Mouse (Mus musculus): Measurements from ENCODE around the gene Plpp7. TPM values are rescaled to one million over a fixed set of nuclear protein-coding genes. Genes with fewer than 3 reads are reported as not detected.

Plpp7 gene
- polyA plus RNA-seq, 1 experiment from 2014 or later = 13.9 TPM

DNA sequence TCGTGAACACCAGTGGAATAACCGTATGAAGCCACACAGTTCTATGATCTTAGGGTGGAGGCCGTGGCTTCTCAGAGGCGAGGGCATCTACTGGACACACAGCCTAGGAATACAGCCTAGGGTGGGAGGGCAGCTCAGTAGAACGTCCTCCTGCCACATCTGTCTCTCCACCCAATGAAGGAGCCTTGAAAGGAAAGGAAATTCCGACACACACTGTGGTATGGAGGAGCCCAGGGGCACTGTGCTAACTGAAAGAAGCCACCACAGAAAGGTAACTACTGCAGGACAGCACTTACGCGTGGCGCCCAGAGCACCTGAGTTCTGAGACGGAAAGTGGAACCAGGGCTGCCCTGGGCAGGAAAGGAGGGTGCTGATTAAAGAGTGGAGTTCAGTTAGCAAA is 24.6 kb upstream of the Plpp7 start:
- Histone ChIP-seq H3K4me3 (no peak overlapping the region), H3K9ac (no peak overlapping the region), H3K36me3 (peaks cover 66% of the 10 kb centered on the region), H3K4me1 (peaks cover 68% of the 10 kb centered on the region), H3K4me2 (no peak overlapping the region), H3K27me3 (replicated peaks) (no peaks in the 10 kb centered on the region), H3K27ac (replicated peaks) (no peak overlapping the region), H3K9me3 (no peaks in the 10 kb centered on the region)
- no peak for ATAC-seq (ENCODE audit: extremely low read depth, insufficient number of reproducible peaks, low FRiP score, low TSS enrichment)
- WGBS = 91% methylated on average over 10 of the region's 10 CpGs

DNA sequence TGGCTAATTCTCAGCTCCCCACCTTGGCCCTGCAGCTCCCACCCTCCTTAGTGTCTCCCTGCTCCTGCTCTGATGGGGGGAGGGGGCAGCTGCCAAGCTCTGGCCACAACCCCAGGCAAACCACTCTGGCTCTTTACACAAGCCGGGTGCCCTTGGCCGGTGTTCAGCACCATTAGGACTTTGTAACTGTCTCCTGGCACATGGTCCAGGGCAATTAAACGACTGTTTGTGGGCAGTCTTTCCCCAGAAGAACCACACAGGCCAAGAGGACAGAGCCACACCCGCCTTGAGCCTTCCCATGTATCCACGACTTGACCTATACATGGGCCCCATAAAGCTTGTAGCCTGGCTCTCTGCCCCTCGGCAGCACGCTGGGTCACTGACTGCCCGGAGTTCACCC is 20.9 kb upstream of the Plpp7 start:
- no peak for ATAC-seq (ENCODE audit: extremely low read depth, insufficient number of reproducible peaks, low FRiP score, low TSS enrichment)
- WGBS = 54% methylated on average over 8 of the region's 8 CpGs
- Histone ChIP-seq H3K4me1 (peaks cover 58% of the 10 kb centered on the region), H3K9me3 (no peaks in the 10 kb centered on the region), H3K27ac (replicated peaks) (peak overlapping the region; percentile 57), H3K9ac (peak overlapping the region; percentile 69), H3K27me3 (replicated peaks) (no peaks in the 10 kb centered on the region), H3K36me3 (peaks cover 49% of the 10 kb centered on the region), H3K4me2 (peak overlapping the region; percentile 41), H3K4me3 (peak overlapping the region; percentile 12)

DNA sequence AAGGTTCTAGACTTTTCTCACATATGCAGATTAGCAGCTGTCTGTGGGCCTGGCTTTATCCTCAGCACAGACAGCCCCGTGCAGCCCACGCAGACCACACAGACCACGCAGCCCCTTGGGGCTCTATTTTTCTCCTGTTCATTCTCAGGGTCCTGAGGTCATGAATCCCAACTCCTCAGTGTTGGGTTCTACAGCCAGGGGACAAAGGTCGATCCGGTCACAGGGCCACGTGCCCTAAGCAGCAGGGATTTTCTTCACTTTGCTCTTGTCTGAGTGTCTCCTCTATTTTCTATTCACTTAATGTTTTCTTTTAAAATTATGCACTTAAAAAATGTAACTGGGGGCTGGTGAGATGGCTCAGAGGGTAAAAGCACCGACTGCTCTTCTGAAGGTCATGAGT is 20.0 kb upstream of the Plpp7 start:
- Histone ChIP-seq H3K9me3 (no peaks in the 10 kb centered on the region), H3K4me2 (peak overlapping the region; percentile 41), H3K27me3 (replicated peaks) (no peaks in the 10 kb centered on the region), H3K9ac (peak overlapping the region; percentile 69), H3K4me3 (no peak overlapping the region), H3K27ac (replicated peaks) (peak overlapping the region; percentile 57), H3K36me3 (peaks cover 43% of the 10 kb centered on the region), H3K4me1 (peaks cover 61% of the 10 kb centered on the region)
- WGBS = 66% methylated on average over 7 of the region's 7 CpGs
- no peak for ATAC-seq (ENCODE audit: extremely low read depth, insufficient number of reproducible peaks, low FRiP score, low TSS enrichment)

DNA sequence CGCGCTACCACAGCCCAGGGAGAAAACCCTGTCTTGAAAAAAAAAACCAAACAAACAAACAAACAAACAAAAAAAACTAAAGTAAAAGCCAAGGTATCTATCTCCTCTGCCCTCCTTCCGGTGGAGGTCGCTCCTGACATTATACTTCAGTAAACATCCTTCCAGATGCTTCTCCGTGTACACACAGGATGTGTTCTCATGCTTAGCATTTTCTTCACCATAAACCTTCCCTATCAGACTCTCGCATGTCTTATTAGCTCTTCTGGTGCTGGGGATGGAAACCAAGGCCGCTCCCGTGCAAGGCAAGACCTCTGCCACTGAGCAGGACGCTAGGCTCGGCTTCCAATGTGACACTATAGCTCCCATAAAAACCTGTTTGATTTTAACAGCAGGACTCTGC is 17.6 kb upstream of the Plpp7 start:
- Histone ChIP-seq H3K36me3 (peaks cover 20% of the 10 kb centered on the region), H3K9me3 (no peaks in the 10 kb centered on the region), H3K27ac (replicated peaks) (peak overlapping the region; percentile 93), H3K27me3 (replicated peaks) (peaks cover 5% of the 10 kb centered on the region), H3K4me2 (peak overlapping the region; percentile 100), H3K4me1 (peaks cover 66% of the 10 kb centered on the region), H3K4me3 (peak overlapping the region; percentile 90), H3K9ac (peak overlapping the region; percentile 97)
- WGBS = 68% methylated on average over 10 of the region's 10 CpGs
- no peak for ATAC-seq (ENCODE audit: extremely low read depth, insufficient number of reproducible peaks, low FRiP score, low TSS enrichment)

DNA sequence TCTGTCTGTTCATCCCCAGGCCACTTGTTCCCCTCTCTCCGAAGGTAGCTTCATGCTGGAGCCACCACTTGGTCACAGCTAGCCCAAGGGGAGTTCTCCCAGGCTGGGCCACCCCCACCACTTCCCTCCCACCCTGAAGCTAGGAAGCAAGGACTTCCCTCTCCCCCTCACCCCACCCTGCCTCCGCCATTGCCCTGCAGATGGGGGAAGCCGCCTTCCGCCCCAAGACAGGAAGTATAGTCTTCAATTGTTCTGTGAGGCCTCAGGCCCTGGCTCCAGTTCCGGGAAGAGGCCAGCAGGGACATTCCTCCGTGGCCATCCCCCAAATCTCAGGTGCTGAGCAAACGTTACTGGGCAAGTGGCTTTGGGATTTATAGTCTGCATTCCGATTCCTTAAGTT is 16.8 kb upstream of the Plpp7 start:
- no peak for ATAC-seq (ENCODE audit: extremely low read depth, insufficient number of reproducible peaks, low FRiP score, low TSS enrichment)
- H3K4me1 ChIP-seq = peaks cover 69% of the 10 kb centered on the region
- H3K36me3 ChIP-seq = peaks cover 12% of the 10 kb centered on the region; the same call in 1 of the 2 replicates
- H3K27me3 ChIP-seq (replicated peaks) = peaks cover 5% of the 10 kb centered on the region
- peak overlapping the region; percentile 97 for H3K9ac ChIP-seq
- WGBS = 24% methylated on average over 8 of the region's 8 CpGs
- H3K4me3 ChIP-seq = peak overlapping the region; percentile 90
- H3K27ac ChIP-seq (replicated peaks) = peak overlapping the region; percentile 93
- H3K4me2 ChIP-seq = peak overlapping the region; percentile 100
- no peaks in the 10 kb centered on the region for H3K9me3 ChIP-seq

DNA sequence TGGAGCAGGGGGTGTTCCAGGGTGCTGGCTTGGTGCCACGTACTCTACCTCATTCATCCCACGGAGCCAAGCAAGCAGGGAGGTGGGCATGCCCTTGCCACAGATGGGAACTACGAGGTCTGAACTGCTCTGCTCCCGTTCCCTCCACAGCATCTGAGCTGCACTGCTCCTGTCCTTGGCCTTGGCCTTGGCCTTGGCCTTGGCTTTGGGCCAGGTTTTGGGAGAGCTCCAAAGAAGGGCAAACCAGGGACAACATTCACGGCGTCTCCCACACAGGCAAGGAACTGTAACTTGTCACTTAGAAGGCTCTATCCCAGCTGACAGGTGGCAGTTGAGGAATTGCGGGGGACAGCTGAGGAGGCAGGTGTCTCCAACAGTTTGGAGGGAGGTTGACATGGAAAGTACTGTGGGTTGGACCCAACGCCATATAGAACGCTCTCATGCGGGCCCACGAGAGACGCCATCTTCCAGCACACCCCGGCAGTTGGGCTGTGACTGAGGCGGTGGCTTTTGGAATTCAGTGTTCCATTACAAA is 16.1 kb upstream of the Plpp7 start:
- no peak for ATAC-seq (ENCODE audit: extremely low read depth, insufficient number of reproducible peaks, low FRiP score, low TSS enrichment)
- Histone ChIP-seq H3K4me2 (peak overlapping the region; percentile 100), H3K27ac (replicated peaks) (peak overlapping the region; percentile 93), H3K36me3 (0 out of 2 replicates have a peak, but pooled peaks cover 9% of the 10 kb centered on the region), H3K4me1 (peaks cover 63% of the 10 kb centered on the region), H3K9me3 (no peaks in the 10 kb centered on the region), H3K9ac (peak overlapping the region; percentile 97), H3K4me3 (peak overlapping the region; percentile 90), H3K27me3 (replicated peaks) (peaks cover 5% of the 10 kb centered on the region)
- WGBS = 51% methylated on average over 14 of the region's 14 CpGs

DNA sequence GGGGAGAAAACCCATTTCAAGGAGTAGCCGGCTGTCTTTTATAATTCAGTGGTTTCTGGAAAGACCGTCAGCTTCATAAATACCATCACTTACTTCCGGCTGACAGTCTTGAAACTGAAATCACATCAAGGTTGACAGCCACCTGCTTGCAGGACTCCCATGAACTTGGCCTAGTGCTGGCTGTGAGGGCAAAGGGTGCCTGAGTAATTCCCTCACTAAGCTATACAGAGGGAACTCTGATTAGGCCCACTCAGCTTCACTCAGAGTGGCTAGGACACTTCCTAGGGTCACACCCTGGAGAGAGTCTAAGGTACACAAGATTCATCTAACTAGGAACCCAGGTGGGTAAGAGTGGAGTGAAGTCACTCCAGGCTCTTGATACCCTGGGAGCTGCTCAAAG is 14.6 kb upstream of the Plpp7 start:
- Histone ChIP-seq H3K9ac (peak overlapping the region; percentile 97), H3K36me3 (0 out of 2 replicates have a peak, but pooled peaks cover 9% of the 10 kb centered on the region), H3K4me3 (peak overlapping the region; percentile 90), H3K27ac (replicated peaks) (peak overlapping the region; percentile 93), H3K4me2 (peak overlapping the region; percentile 100), H3K27me3 (replicated peaks) (peaks cover 5% of the 10 kb centered on the region), H3K4me1 (peaks cover 60% of the 10 kb centered on the region), H3K9me3 (no peaks in the 10 kb centered on the region)
- no peak for ATAC-seq (ENCODE audit: extremely low read depth, insufficient number of reproducible peaks, low FRiP score, low TSS enrichment)
- 43% methylated on average over 3 of the region's 3 CpGs for WGBS

DNA sequence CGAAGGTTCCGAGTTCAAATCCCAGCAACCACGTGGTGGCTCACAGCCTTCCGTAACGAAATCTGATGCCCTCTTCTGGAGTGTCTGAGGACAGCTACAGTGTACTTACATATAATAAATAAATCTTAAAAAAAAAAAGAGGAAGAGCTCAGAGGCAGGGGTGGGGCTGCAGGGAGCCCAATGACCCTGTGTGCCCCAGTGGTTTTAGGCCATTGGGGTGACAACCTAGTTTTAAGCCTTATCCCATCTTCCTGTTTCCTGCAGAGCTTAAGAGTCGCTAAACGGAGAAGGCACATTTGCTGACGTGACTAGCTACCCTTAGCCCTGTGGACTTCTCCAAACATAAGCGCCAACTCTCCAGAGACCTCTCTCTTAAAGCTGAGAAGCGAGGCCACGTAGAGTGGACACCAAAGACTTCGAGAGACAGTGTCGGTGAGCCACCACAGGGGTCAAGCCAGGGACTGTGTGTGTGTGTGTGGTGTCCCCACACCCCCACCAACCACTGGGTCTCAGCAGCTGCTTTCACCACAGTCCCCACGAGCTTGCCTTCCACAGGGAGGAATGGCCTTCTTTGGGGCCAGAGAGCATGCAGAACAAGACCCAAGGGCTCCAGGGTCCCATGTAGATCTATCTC is 13.9 kb upstream of the Plpp7 start:
- peak overlapping the region; percentile 93 for H3K27ac ChIP-seq (replicated peaks)
- no peak for ATAC-seq (ENCODE audit: extremely low read depth, insufficient number of reproducible peaks, low FRiP score, low TSS enrichment)
- peaks cover 60% of the 10 kb centered on the region for H3K4me1 ChIP-seq

DNA sequence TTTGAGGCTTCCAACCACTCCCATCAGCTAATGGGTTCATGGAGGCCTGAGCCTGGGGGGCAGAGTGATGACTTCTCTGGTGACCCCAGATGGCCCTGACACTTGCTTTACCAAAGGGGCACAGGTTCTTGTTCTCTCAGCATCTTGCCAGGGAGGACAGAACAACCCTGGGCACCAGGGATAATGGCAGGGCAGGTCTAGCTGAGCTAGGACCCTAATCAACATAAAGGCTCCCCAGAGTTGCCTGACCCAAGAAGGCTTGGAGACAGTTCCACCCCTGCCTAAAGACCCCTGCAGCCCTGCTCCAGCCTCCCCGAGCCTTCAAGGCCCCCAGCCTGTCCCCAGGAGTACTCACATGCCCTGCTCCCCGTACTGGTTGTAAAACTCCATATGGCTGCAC is 13.1 kb upstream of the Plpp7 start:
- Histone ChIP-seq H3K9ac (peak overlapping the region; percentile 97), H3K36me3 (0 out of 2 replicates have a peak, but pooled peaks cover 6% of the 10 kb centered on the region), H3K4me3 (peak overlapping the region; percentile 90), H3K27me3 (replicated peaks) (peaks cover 7% of the 10 kb centered on the region), H3K4me2 (peak overlapping the region; percentile 100), H3K27ac (replicated peaks) (peak overlapping the region; percentile 93), H3K4me1 (peaks cover 54% of the 10 kb centered on the region), H3K9me3 (no peaks in the 10 kb centered on the region)
- WGBS = 20% methylated on average over 2 of the region's 2 CpGs
- no peak for ATAC-seq (ENCODE audit: extremely low read depth, insufficient number of reproducible peaks, low FRiP score, low TSS enrichment)

More for the DNA sequence above, 13.9 kb upstream of the Plpp7 start:
- peak overlapping the region; percentile 97 for H3K9ac ChIP-seq
- peaks cover 5% of the 10 kb centered on the region for H3K27me3 ChIP-seq (replicated peaks)
- H3K36me3 ChIP-seq = 0 out of 2 replicates have a peak, but pooled peaks cover 9% of the 10 kb centered on the region
- peak overlapping the region; percentile 90 for H3K4me3 ChIP-seq
- H3K4me2 ChIP-seq = peak overlapping the region; percentile 100
- WGBS = 39% methylated on average over 14 of the region's 14 CpGs
- no peaks in the 10 kb centered on the region for H3K9me3 ChIP-seq

DNA sequence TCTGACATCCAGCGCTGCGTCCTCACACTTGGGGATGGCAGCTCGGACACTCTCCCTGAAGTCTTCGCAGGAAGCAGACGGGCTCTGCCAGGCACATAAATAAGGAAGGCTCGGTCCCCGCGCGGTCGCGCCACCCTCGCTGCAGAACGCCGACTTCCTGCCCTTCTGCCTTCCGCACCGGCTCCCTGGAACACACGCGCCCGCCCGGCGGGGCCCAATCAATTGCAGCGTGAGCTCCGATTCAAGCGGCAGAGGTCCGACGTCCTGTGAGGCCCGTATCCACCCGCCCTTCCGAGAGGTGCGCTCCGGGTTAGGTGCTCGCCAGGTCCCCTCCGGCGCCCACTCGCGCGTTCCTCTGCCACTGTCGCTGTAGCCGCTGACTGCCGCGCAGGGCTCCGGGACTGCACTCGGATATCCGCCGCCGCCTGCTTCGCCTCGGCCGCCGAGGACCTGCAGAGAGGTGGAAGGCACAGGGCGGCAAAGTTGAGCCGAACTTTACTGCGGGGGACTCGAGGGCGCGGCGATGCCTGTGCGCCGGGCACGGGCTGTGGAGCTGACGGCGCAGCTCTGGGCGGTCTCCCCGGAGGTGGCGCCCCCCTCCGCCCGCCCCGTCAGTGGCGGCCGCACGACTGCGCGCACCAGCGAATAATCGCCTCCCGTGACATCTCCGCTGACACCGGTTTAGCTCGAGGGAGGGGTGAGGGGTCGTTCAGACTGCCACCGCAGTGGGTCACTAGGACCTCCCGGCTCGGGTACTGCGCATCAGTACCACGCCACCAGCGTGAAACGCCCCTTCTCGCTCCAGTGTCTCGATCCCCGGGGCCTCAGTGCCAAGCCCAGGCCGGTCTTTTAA is 11.9 kb upstream of the Plpp7 start:
- H3K4me1 ChIP-seq = peaks cover 55% of the 10 kb centered on the region
- ATAC-seq (ENCODE audit: extremely low read depth, insufficient number of reproducible peaks, low FRiP score, low TSS enrichment) = peak; percentile 26; the same call in 1 of the 2 replicates
- H3K27ac ChIP-seq (replicated peaks) = peak overlapping the region; percentile 93
- peak overlapping the region; percentile 90 for H3K4me3 ChIP-seq
- H3K27me3 ChIP-seq (replicated peaks) = peaks cover 19% of the 10 kb centered on the region
- H3K9ac ChIP-seq = peak overlapping the region; percentile 97
- under 1% methylated on average over 91 of the region's 91 CpGs for WGBS
- H3K4me2 ChIP-seq = peak overlapping the region; percentile 100
- H3K9me3 ChIP-seq = no peaks in the 10 kb centered on the region
- H3K36me3 ChIP-seq = 0 out of 2 replicates have a peak, but pooled peaks cover 6% of the 10 kb centered on the region

Data from heart, embryonic 13.5 days (tissue).